Mouse (Mus musculus) midbrain, embryonic 11.5 days (tissue): Measurements from ENCODE around the gene Pax7. TPM values are rescaled to one million over a fixed set of nuclear protein-coding genes. Genes with fewer than 3 reads are reported as not detected.

ENCODE experiments used
- ATAC-seq: fragments of 200-750 bp; cut with Nextera tagmentation; 2 replicates; pipeline ENCODE4 v1.8.0; 2017; ENCODE audit warnings: moderate TSS enrichment, moderate library complexity; ENCODE audit not compliant: low FRiP score
- DNase-seq: peaks from one replicate; pipeline ENCODE4 v3.0.0; 2015; ENCODE audit warnings: low spot score; ENCODE audit errors: missing footprints
- H3K27ac ChIP-seq: fragments of 300-500 bp; sonication (generic); 2 replicates; pipeline ENCODE4 v1.5.1; 2014; ENCODE audit warnings: low read depth, low read length
- H3K27me3 ChIP-seq: fragments of 300-500 bp; sonication (generic); 2 replicates; pipeline ENCODE4 v1.6.1; 2014; ENCODE audit warnings: mild to moderate bottlenecking, low read length, moderate library complexity, mixed read lengths; ENCODE audit not compliant: control insufficient read depth, insufficient read depth
- H3K36me3 ChIP-seq: fragments of 300-500 bp; sonication (generic); 2 replicates; pipeline ENCODE4 v1.6.1; 2014; ENCODE audit warnings: mild to moderate bottlenecking, low read length, moderate library complexity, mixed read lengths; ENCODE audit not compliant: control insufficient read depth, insufficient read depth
- H3K4me1 ChIP-seq: fragments of 300-500 bp; sonication (generic); 2 replicates; pipeline ENCODE4 v1.6.1; 2014; ENCODE audit warnings: low read length; ENCODE audit not compliant: control insufficient read depth, insufficient read depth
- H3K4me2 ChIP-seq: fragments of 300-500 bp; sonication (generic); 2 replicates; pipeline ENCODE4 v1.6.1; 2014; ENCODE audit warnings: mild to moderate bottlenecking, moderate library complexity
- H3K4me3 ChIP-seq: fragments of 300-500 bp; sonication (generic); 2 replicates; pipeline ENCODE4 v1.5.1; 2014; ENCODE audit warnings: low read depth, low read length
- H3K9ac ChIP-seq: fragments of 300-500 bp; sonication (generic); 2 replicates; pipeline ENCODE4 v1.6.1; 2014; ENCODE audit warnings: low read length
- H3K9me3 ChIP-seq: fragments of 300-500 bp; sonication (generic); 2 replicates; pipeline ENCODE4 v1.6.1; 2016; ENCODE audit warnings: low read length; ENCODE audit not compliant: control insufficient read depth
- WGBS: fragments of 180-500 bp; shearing (Covaris S2); extraction: QIAGEN DNeasy Blood & Tissue Kit; methylation state at CpG from one replicate; pipeline ENCODE4 v1.1.7; 2014; 5-methylcytosine and 5-hydroxymethylcytosine counted together
- polyA plus RNA-seq: library from polyadenylated mRNA; unstranded; fragments of >200 nt; fragmentation: Nextera tagmentation; extraction: Ambion mirVana; gene quantifications from 2 replicates; pipeline ENCODE4 v1.2.1, GENCODE M21; 2014

The Pax7 gene
- polyA plus RNA-seq, 1 experiment from 2014 or later, result 3.1 TPM

DNA sequence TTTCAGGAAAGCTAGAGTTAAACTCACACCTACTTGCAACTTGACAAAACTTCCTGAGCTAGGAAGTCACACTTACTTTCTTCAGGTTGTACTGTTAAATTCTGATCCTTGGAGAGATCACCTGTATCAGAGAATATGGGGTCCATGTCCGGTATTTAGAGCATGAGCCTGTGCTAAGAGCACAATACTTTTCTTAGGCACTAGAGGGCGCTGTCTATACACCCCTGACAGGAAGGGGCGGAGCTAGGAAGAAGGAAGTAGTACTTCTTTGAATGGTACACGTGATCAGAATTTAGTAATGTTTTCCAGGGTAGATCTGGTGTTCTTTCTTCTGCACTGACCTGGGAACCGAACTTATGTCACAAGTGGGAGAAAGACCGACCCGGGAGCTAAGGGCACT, 43.6 kb downstream of the Pax7 start:
- 81% methylated on average over 7 of the region's 7 CpGs for WGBS
- no peak overlapping the region for H3K4me2 ChIP-seq
- peaks cover 11% of the 10 kb centered on the region for H3K27me3 ChIP-seq
- H3K4me1 ChIP-seq, result peaks cover 12% of the 10 kb centered on the region
- H3K27ac ChIP-seq, result no peak overlapping the region
- H3K4me3 ChIP-seq, result no peak overlapping the region
- DNase-seq (no peak), ATAC-seq (no peak)
- no peak overlapping the region for H3K9ac ChIP-seq
- H3K9me3 ChIP-seq, result no peaks in the 10 kb centered on the region
- H3K36me3 ChIP-seq, result no peaks in the 10 kb centered on the region

GRCm38 (mm10) chr4:139782926-139783467, 50.3 kb downstream of the Pax7 start:
- Histone ChIP-seq H3K27me3 (no peaks in the 10 kb centered on the region; the same call in 1 of the 2 replicates), H3K4me2 (no peak overlapping the region), H3K27ac (no peak overlapping the region), H3K9me3 (no peaks in the 10 kb centered on the region), H3K4me3 (no peak overlapping the region), H3K4me1 (no peaks in the 10 kb centered on the region), H3K9ac (no peak overlapping the region), H3K36me3 (no peaks in the 10 kb centered on the region)
- no peak for DNase-seq
- ATAC-seq, result no peak
- 60% methylated on average over 9 of the region's 9 CpGs for WGBS

DNA sequence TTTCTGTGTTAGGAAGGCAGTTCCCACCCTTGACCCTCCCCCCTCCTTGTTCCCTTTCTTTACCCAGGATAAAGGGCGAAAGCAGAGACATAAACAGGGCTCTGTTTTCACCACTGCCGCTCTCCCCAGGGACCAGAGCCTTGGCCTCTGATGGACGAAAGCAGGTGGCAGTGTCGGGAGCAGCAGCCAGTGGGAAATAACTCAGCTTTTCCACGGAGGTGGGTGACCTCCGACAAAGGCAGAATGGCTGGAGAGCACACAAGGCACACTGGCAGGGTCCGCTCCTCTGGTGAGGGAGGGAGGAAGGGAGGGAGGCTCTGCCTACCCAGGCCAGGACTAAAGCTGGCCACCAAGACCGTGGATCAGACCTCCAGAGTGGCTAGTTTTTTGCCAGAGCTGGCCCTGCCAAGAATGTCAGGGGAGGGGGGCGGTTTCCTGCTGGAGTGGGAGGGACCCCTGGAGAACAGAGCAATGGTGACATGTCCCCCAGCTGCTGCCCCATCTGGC, 62.1 kb downstream of the Pax7 start:
- Histone ChIP-seq H3K9ac (peak overlapping the region; percentile 25; the same call in 1 of the 2 replicates), H3K4me3 (no peak overlapping the region), H3K9me3 (no peaks in the 10 kb centered on the region), H3K4me2 (peak overlapping the region; percentile 3; the same call in 1 of the 2 replicates), H3K4me1 (peaks cover 27% of the 10 kb centered on the region), H3K27me3 (peaks cover 2% of the 10 kb centered on the region; the same call in 1 of the 2 replicates), H3K27ac (no peak overlapping the region), H3K36me3 (no peaks in the 10 kb centered on the region)
- DNase-seq (peak; percentile 92), ATAC-seq (peak; percentile 59)
- WGBS, result 6% methylated on average over 9 of the region's 9 CpGs

DNA sequence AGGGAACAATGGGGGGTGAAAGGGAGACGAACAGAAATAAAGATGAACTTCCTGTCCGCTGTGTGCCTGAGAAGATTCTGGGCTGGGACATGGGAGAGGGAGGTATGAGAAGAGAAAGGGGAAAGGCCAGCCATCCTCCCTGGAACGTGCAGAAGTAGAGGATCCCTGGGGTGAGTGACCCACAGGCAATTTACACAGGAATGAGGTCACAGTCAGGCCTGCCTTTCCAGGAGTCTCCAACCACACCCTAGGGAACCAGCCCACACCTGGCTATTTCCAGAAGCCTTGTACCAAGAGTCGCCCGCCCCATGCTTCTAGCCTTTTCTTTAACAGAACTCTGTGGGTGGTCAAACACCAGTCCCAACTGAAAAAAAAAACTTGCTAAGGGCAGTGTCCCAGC, 65.5 kb downstream of the Pax7 start:
- Histone ChIP-seq H3K4me3 (no peak overlapping the region), H3K4me2 (peak overlapping the region; percentile 4; the same call in 1 of the 2 replicates), H3K9ac (no peak overlapping the region), H3K36me3 (no peaks in the 10 kb centered on the region), H3K27me3 (peaks cover 2% of the 10 kb centered on the region; the same call in 1 of the 2 replicates), H3K4me1 (peaks cover 33% of the 10 kb centered on the region), H3K9me3 (no peaks in the 10 kb centered on the region), H3K27ac (no peak overlapping the region)
- 21% methylated on average over 5 of the region's 5 CpGs for WGBS
- DNase-seq (no peak), ATAC-seq (no peak)

DNA sequence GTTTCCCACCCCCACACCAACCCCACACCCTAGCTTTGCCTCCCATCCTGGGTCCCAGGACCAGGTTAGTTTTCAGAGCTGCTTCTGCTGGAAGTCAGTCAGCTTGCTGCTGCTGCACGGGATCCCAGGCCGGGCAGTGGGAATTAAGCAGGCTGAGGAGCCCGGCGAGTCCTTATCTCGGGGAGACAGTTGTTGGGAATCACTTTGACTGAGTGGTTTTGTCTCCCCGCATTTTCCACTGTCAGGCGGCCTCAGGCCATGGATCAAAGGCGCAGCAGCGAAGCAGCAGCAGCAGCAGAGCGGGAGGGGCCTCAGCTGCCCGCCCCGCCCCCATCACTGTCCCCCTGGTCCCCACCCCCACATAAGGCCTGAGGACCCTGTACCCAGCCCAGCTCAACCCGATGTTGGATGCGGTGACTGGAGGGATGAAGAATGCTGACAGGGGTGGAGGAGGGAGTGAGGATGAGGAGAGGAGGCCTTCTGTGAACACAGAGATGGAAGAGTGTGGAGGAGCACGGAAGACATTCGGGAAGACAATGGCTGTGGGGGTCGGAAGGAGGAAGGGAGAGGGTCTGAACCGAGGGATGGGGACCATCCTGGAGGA, 66.1 kb downstream of the Pax7 start:
- WGBS, result 2% methylated on average over 18 of the region's 18 CpGs
- Histone ChIP-seq H3K9ac (peak overlapping the region; percentile 26; the same call in 1 of the 2 replicates), H3K9me3 (no peaks in the 10 kb centered on the region), H3K27me3 (peaks cover 2% of the 10 kb centered on the region; the same call in 1 of the 2 replicates), H3K4me1 (peaks cover 37% of the 10 kb centered on the region), H3K27ac (no peak overlapping the region), H3K4me2 (peak overlapping the region; percentile 4; the same call in 1 of the 2 replicates), H3K4me3 (no peak overlapping the region), H3K36me3 (no peaks in the 10 kb centered on the region)
- ATAC-seq (peak; percentile 40; the same call in 1 of the 2 replicates), DNase-seq (no peak)

DNA sequence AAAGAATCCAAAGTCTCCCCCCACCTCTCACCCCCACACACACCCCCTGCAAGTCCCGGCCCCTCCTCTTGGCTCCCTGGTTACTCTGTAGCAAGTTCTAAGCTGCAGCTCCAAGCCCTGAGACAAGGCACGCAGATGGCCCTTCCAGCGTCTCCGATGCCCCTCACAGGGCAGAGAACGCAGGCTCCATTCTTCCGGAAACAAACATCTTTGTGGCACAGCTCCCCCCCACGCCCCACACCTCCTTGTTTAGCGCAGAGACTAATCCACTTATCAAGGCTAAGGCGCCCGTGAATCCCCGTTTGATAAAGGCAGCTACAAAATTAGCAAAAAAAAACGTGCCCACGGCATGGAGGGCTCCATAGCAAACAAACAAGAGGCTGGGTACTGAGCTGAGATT, 71.4 kb downstream of the Pax7 start:
- DNase-seq (no peak), ATAC-seq (no peak)
- Histone ChIP-seq H3K9ac (no peak overlapping the region), H3K27me3 (peaks cover 3% of the 10 kb centered on the region; the same call in 1 of the 2 replicates), H3K4me3 (no peak overlapping the region), H3K27ac (no peak overlapping the region), H3K4me2 (no peak overlapping the region), H3K36me3 (no peaks in the 10 kb centered on the region), H3K9me3 (no peaks in the 10 kb centered on the region), H3K4me1 (peaks cover 36% of the 10 kb centered on the region)
- 3% methylated on average over 13 of the region's 13 CpGs for WGBS

DNA sequence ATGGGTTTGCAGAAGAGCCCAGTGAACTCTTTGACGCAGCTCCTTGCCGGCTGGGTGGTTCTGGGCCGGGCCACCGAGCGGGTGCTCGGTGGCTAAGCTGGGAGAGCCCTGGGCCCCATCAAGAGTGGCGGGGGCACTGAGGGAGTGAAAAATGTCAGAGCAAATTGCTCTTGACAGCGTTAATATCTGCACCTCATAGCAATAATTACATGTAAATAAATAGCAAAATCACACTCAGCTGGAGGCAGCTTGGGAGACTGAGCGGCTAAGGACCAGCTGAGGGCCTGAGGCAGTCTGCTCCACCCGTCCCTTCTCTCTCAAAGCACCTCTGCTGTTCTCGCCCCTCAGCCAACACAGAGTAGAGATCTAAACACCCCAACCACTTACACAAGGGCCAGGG, 72.6 kb downstream of the Pax7 start:
- Histone ChIP-seq H3K9ac (no peak overlapping the region), H3K4me2 (no peak overlapping the region), H3K36me3 (no peaks in the 10 kb centered on the region), H3K9me3 (no peaks in the 10 kb centered on the region), H3K4me3 (no peak overlapping the region), H3K27ac (no peak overlapping the region), H3K4me1 (peaks cover 35% of the 10 kb centered on the region), H3K27me3 (peaks cover 3% of the 10 kb centered on the region; the same call in 1 of the 2 replicates)
- DNase-seq, result no peak
- WGBS, result 75% methylated on average over 11 of the region's 11 CpGs
- ATAC-seq, result no peak

DNA sequence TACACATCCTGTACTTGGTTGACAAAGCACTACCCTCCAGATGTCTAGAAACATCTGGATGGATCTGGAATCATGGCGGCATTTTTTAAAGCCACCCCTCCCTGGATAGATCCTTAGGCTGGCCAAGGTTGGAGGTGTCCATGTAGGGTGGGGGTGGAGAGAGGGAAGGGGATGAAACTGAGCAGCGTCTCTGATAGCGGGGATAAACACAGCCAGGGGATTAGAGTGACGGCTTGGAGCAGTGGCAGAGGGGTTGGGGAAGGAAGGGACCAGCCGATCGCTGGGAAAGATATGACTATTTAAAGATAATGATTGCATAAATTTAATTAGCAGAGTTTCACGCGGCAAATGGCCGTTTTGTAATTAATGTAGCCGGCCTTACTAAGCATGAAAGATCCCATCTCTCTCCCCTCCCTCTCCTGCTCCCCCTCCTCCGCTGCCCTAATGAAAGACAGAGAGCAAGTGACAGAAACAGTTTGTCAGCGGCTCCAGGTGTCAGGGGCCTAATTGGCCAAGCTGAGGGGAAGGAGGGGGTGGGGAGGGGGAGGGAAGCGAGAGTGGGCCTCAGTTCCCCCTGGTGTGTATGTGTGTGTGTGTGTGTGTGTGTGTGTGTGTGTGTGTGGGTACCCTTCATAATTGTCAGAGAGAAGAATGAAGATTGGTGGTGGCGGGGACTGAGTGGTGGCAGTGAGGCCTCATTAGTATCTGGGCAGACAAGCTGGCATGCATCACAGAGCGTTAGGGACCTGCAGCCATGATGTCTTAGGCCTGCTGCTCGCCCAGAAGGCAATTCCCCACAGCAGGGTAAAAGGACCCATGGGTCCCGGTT, 74.6 kb downstream of the Pax7 start:
- H3K4me2 ChIP-seq, result no peak overlapping the region
- peaks cover 5% of the 10 kb centered on the region; the same call in 1 of the 2 replicates for H3K27me3 ChIP-seq
- peaks cover 40% of the 10 kb centered on the region for H3K4me1 ChIP-seq
- H3K4me3 ChIP-seq, result no peak overlapping the region
- H3K9me3 ChIP-seq, result no peaks in the 10 kb centered on the region
- DNase-seq (peak; percentile 82), ATAC-seq (0 out of 2 replicates have a peak, but pooled peaks have one; percentile 30)
- WGBS, result 15% methylated on average over 17 of the region's 17 CpGs
- H3K27ac ChIP-seq, result no peak overlapping the region
- no peak overlapping the region for H3K9ac ChIP-seq
- H3K36me3 ChIP-seq, result no peaks in the 10 kb centered on the region
